Mouse (Mus musculus) E14TG2a.4 (cell line): ENCODE data around the gene Cpne8.

ENCODE experiments used
- CTCF ChIP-seq: conservative IDR thresholded peaks from 2 replicates; pipeline ENCODE4 v1.5.1; 2014; ENCODE audit warnings: low read length
- NANOG ChIP-seq: IDR thresholded peaks from 2 replicates; pipeline ENCODE4 v1.6.1; 2014; ENCODE audit warnings: borderline replicate concordance, low read length, mixed read lengths

DNA sequence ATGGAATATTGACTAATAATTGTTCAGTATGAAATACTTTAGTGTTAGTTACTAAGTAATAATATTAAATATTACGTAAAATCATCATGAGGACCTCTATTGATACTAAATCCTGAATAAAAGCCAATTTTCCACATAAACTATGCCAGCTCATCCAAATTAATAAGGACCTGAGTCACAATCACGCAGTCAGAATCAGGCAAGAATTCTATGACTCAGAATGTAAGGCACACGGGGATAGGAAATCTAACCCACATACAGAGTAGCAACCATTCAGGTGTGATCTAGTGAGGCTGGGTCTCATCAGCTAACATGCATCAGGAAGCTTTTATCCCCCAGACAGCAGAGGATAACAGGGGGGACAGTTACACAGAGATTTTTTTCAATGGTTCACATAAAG is 72.1 kb downstream of the Cpne8 start:
- no peak for TF ChIP-seq CTCF
- no peak for TF ChIP-seq NANOG
